Mouse (Mus musculus) CD4-positive, CD25-positive, alpha-beta regulatory T cell, adult 4 months (primary cell): ENCODE data around the gene Rab25. TPM values are rescaled to one million over a fixed set of nuclear protein-coding genes. Genes with fewer than 3 reads are reported as not detected.

ENCODE experiments used
- ATAC-seq: one replicate; pipeline ENCODE4 v1.8.0; 2017
- polyA plus RNA-seq, 2 experiments: library from polyadenylated mRNA; unstranded; fragments of 100-300 nt; shearing (Covaris generic); gene quantifications; one replicate each; pipeline ENCODE4 v1.2.1; 2017

Gene Rab25
- polyA plus RNA-seq, 2 experiments from 2014 or later, result not detected

GRCm38 (mm10) chr3:88566536-88567061 is 18.5 kb upstream of the Rab25 start:
- ATAC-seq, result peak; percentile 49

DNA sequence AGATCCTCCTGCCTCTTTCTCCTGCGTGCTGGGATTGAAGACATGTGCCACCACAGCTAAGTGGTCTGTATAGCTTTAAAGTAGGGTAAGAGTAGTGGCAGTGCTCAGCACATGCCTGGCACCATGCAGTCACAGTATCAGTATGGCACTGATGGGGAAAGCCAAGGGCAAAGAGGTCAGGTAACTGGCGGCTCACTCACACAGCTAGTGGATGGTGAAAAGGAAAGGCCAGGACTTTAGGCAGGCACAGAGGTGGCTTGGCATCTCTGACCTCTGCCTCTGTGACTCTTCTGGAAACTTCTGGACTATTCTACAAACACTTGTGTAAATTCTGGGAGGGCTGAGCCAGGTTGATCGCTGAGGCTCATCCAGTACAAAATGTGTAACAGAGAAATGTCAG is 18.0 kb upstream of the Rab25 start:
- no peak for ATAC-seq

- ATAC-seq, result no peak
Observed at GRCm38 (mm10) chr3:88563966-88564365, 15.9 kb upstream of the Rab25 start.

DNA sequence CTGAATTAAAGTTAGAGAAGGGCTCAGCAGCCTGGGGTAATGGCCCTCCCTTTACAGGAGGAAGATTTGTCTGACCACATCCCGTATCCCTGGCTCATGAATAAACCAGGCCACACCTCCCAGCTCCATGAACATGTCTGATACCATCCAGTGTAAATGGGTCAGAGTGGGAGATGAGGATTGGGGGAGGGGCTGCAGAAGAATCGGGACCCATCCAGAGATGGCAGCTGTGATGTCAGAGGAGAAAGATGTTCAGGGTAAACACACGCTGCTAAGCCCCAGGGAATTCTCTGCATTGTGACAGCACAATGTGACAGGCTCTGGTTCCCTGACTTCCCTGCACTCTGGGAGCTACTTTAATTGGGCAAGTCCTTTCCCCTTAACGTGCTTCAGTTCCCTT is 15.3 kb upstream of the Rab25 start:
- no peak for ATAC-seq

- no peak for ATAC-seq
Observed at GRCm38 (mm10) chr3:88561989-88562388, 13.9 kb upstream of the Rab25 start.

GRCm38 (mm10) chr3:88559596-88559995 is 11.5 kb upstream of the Rab25 start:
- ATAC-seq, result no peak

GRCm38 (mm10) chr3:88556616-88557015 is 8.5 kb upstream of the Rab25 start:
- ATAC-seq, result no peak

GRCm38 (mm10) chr3:88555731-88556130 is 7.6 kb upstream of the Rab25 start:
- no peak for ATAC-seq

- no peak for ATAC-seq
Observed at GRCm38 (mm10) chr3:88555069-88555605, 7.0 kb upstream of the Rab25 start.

GRCm38 (mm10) chr3:88553880-88554586 is 5.9 kb upstream of the Rab25 start:
- peak; percentile 7 for ATAC-seq

GRCm38 (mm10) chr3:88553525-88553879 is 5.4 kb upstream of the Rab25 start, which contains the start of gene Ubqln4:
TSS of gene Ubqln4 (plus strand) at chr3:88553758.
- peak; percentile 68 for ATAC-seq

- peak; percentile 91 for ATAC-seq
Observed at GRCm38 (mm10) chr3:88552676-88553524, 4.8 kb upstream of the Rab25 start, which contains the start of gene Lamtor2. TSS of gene Lamtor2 (minus strand) at chr3:88553074.

GRCm38 (mm10) chr3:88552082-88552645 is 4.1 kb upstream of the Rab25 start:
- ATAC-seq, result no peak

DNA sequence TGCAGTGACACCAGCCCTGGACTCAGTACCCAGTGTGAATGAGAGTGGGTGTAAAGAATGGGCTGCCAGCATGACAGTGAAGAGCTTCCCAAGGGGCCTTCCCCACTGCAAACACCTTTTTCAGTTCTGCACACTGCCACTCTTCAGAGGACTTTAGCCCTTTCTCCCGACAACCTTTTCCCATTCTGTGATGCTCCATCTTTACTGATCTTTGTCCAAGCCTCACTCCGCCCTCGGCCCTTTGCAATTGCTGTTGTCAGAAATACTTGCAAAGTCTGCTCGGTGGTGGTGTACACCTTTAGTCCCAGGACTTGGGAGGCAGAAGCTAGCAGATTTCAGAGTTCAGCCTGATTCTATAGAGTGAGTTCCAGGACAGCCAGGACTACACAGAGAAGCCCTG is 3.5 kb upstream of the Rab25 start:
- ATAC-seq, result no peak

DNA sequence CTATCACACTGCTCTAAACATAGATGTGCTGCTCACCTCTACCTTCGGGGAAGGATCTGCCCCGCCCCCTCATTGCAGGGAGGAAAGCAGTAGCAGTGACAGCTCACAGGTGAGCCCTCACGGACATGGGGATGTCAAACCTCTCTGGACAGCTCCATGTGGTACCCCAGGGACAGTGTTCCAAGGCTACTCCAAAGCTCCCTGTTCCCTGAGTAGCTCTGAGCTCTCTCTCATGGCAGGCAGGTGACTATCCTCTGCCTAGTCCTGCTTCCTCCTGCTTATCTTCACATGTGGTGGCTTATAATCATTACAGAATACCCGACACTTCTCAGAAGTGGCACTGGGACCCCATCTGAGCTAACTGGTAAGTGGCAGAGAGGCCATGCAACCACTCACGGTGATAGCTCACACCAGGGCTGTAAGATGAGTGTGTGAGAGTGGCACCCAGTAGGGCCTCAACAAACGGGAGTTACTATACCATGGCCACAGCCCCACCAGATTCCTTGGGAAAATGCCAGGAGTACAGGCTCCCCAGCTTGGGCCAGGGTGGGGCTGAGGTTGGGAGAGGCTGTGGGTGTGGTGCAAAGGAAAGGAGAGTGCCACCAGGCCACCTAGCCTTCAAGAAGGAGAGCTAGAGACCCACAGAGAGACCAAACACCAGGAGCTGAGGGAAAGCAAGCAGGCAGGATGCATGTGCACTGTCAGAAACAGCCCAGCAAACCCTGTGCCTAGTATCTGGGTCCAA is 1.3 kb downstream of the Rab25 start:
- no peak for ATAC-seq

DNA sequence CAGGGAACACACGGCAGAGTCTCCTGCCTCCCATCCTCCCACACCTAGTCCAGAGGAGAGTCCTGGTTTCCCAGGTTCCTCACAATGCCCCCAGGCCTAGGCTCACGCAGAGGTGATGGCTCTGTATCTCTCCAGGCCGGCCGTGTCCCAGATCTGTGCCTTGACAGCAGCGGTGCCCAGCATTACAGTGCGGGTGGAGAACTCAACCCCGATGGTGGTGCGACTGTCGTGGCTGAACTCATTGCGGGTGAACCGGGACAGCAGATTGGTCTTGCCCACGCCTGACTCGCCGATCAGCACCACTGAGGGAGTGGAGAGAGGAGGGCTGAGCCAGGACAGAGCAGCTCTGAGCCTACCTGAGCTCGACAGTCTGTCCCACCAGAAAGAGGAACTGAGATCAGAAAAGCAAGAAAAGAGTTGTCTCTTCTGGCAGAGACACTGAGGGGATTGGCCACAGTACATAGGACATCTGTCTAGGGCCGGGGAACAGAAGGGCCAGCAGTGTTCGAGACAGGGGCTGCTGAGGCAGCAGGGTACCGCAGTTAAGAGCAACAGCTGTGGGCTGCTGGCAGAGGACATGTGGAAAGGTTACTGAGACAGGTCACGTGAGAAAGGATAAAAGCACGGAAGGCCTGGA is 3.0 kb downstream of the Rab25 start:
- no peak for ATAC-seq

DNA sequence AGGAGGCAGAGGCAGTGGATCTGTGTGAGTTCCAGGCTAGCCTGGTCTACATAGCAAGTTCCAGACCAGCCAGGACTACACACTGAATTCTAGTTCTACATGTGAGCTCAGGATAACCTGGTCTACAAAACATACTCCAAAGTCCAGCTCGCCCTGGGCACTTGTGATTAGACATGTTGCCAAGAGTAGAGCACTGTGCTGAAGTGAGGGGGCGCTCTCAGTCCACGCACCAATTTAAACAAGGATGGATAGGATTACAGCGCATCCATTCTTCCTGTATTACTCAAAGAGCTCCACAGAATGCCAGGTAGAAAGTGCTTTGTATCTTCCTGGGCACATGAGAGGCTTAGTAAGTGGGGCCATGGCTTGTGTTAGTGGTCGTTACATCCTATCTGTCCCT is 3.6 kb downstream of the Rab25 start:
- no peak for ATAC-seq

- peak; percentile 57 for ATAC-seq
Observed at GRCm38 (mm10) chr3:88543651-88544410, 4.3 kb downstream of the Rab25 start.

DNA sequence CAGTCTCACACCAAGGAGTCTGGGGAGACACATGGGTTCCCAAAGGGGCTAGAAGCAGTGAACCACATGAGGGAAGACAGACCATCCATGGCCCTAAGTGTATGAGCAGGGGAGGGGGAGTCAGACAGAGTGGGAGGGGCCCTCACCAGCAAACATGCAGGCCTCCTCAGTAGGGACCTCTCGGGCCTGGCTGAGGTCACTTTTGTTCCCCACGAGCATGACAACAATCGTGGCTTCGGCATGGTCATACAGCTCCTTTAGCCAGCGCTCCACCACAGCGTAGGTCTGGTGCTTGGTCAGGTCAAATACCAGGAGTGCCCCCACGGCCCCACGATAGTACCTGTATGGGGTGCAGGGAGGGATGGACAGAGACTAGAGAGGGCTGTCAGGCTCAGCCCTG is 4.9 kb downstream of the Rab25 start:
- ATAC-seq, result no peak

GRCm38 (mm10) chr3:88542486-88542885 is 5.6 kb downstream of the Rab25 start:
- ATAC-seq, result no peak
